Mouse (Mus musculus): ENCODE data around the gene Olfr316. TPM values are rescaled to one million over a fixed set of nuclear protein-coding genes. Genes with fewer than 3 reads are reported as not detected.

Olfr316 gene
- total RNA-seq, 2 experiments from 2014 or later = not detected

DNA sequence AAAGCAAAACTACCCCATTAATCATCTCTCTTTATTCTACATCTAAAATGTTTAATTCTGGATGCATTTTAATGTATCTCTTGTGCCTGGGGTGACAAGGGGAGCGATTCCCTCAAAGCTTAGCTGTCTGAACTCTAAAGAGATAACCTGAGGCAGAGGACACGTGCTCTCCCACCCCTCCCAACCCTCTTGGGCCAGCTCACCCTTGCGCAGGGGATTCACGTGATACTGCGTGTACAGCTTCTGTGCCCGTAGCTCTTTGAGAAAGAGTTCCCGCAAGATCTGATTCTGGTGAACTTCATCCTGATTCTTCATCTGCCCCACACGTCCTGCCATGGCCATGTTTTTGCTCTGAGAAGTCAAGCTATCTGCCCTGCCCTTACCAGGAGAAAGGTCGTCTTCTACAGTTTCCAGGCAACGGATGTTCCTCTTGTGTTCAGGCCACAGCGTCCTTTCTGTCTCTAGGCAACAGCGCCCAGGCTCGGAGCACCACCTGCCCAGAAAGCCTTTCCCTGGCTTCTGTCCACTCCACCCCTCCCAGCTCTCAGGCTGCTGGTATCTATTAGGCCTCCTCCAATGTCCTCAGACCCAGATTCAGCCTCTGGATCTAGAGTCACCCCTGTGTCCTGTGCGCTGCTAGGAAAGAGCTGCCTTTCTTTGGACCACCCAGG lies 49.2 kb downstream of the Olfr316 start, which contains the start of gene Fam183b:
Gene Fam183b, minus strand, starts transcription at position 403 of the 671 bp plus-strand sequence.
- ATAC-seq (replicated peaks; ENCODE audit: low FRiP score, low TSS enrichment, poor library complexity, severe bottlenecking) = no peak

DNA sequence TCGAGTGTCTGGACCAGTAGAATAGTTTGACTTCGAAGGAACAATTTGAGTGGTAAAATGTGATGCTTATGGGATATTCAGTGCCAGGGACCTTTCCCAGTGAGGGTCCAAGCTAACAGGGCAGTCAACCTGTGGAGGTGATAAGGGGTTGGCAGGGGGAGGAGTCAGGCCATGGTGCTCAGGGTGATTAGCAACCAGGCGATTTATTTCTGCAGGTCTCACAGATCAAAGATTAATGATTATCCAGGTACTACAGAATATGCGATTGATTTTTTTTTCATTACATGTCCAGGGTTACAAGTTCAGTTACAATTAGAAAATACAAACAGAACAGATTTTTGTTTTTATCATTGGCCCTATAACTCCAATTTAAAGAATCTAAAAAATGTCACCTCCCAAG lies 51.3 kb downstream of the Olfr316 start:
- no peak for ATAC-seq (replicated peaks; ENCODE audit: low FRiP score, low TSS enrichment, poor library complexity, severe bottlenecking)

DNA sequence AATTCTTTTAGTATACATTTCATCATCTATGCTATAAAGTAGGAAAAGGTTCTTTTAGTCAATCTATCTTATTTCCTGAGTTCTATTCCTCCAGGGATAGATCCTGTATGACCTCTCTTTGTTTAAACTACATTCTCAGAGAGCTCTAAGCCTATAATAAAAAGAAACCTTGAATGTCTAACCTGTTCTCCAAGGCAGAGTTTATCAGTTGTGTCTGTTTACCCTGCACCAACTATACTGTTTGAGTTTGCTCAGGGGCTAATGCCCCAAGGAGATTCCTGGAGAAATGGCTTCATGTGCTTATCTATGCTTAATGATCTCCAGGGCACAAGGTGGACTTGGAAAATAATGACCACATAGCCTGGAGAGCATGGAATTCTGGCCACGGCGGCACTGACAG lies 51.9 kb downstream of the Olfr316 start:
- ATAC-seq (replicated peaks; ENCODE audit: low FRiP score, low TSS enrichment, poor library complexity, severe bottlenecking) = no peak

Other genes with a start within 250 kb of the Olfr316 start
- gene Olfr330, start 217.9 kb upstream of the Olfr316 start, total RNA-seq (2014; fragmentation: Nextera tagmentation) = not detected in 2 replicates
- gene Olfr330, start 217.9 kb upstream of the Olfr316 start, total RNA-seq (2017) = not detected in 2 replicates
- not detected in 2 replicates for gene Olfr329-ps, start 206.3 kb upstream of the Olfr316 start, total RNA-seq (2014; fragmentation: Nextera tagmentation)
- gene Olfr329-ps, start 206.3 kb upstream of the Olfr316 start, total RNA-seq (2017) = not detected in 2 replicates
- not detected in 2 replicates for gene Olfr328, start 197.1 kb upstream of the Olfr316 start, total RNA-seq (2014; fragmentation: Nextera tagmentation)
- not detected in 2 replicates for gene Olfr328, start 197.1 kb upstream of the Olfr316 start, total RNA-seq (2017)
- not detected in 2 replicates for gene Olfr224, start 182.2 kb upstream of the Olfr316 start, total RNA-seq (2014; fragmentation: Nextera tagmentation)
- gene Olfr224, start 182.2 kb upstream of the Olfr316 start, total RNA-seq (2017) = not detected in 2 replicates
- not detected in 2 replicates for gene Olfr325, start 175.0 kb upstream of the Olfr316 start, total RNA-seq (2014; fragmentation: Nextera tagmentation)
- gene Olfr325, start 175.0 kb upstream of the Olfr316 start, total RNA-seq (2017) = not detected in 2 replicates
- gene Olfr324, start 157.6 kb upstream of the Olfr316 start, total RNA-seq (2014; fragmentation: Nextera tagmentation) = not detected in 2 replicates
- gene Olfr324, start 157.6 kb upstream of the Olfr316 start, total RNA-seq (2017) = not detected in 2 replicates
- gene 2210407C18Rik, start 136.7 kb upstream of the Olfr316 start, total RNA-seq (2014; fragmentation: Nextera tagmentation) = not detected in 2 replicates
- gene 2210407C18Rik, start 136.7 kb upstream of the Olfr316 start, total RNA-seq (2017) = not detected in 2 replicates
- not detected in 2 replicates for gene Olfr323, start 122.2 kb upstream of the Olfr316 start, total RNA-seq (2014; fragmentation: Nextera tagmentation)
- gene Olfr323, start 122.2 kb upstream of the Olfr316 start, total RNA-seq (2017) = not detected in 2 replicates
- gene Trim58, start 112.3 kb upstream of the Olfr316 start, total RNA-seq (2014; fragmentation: Nextera tagmentation) = 10.9 and 13.2 TPM in 2 replicates
- 5.3 and 8.0 TPM in 2 replicates for gene Trim58, start 112.3 kb upstream of the Olfr316 start, total RNA-seq (2017)
- gene Olfr322, start 94.0 kb upstream of the Olfr316 start, total RNA-seq (2014; fragmentation: Nextera tagmentation) = not detected in 2 replicates
- 0.15 TPM in 1 of 2 replicates, not detected in the other for gene Olfr322, start 94.0 kb upstream of the Olfr316 start, total RNA-seq (2017)
- gene Olfr320, start 71.6 kb upstream of the Olfr316 start, total RNA-seq (2014; fragmentation: Nextera tagmentation) = not detected in 2 replicates
- gene Olfr320, start 71.6 kb upstream of the Olfr316 start, total RNA-seq (2017) = not detected in 2 replicates
- not detected in 2 replicates for gene Olfr319, start 53.6 kb upstream of the Olfr316 start, total RNA-seq (2014; fragmentation: Nextera tagmentation)
- gene Olfr319, start 53.6 kb upstream of the Olfr316 start, total RNA-seq (2017) = not detected in 2 replicates
- not detected in 2 replicates for gene Olfr318, start 28.7 kb upstream of the Olfr316 start, total RNA-seq (2014; fragmentation: Nextera tagmentation)
- gene Olfr318, start 28.7 kb upstream of the Olfr316 start, total RNA-seq (2017) = not detected in 2 replicates
- gene Olfr317, start 13.5 kb upstream of the Olfr316 start, total RNA-seq (2014; fragmentation: Nextera tagmentation) = not detected in 2 replicates
- gene Olfr317, start 13.5 kb upstream of the Olfr316 start, total RNA-seq (2017) = not detected in 2 replicates
- not detected in 2 replicates for gene Olfr315, start 20.5 kb downstream of the Olfr316 start, total RNA-seq (2014; fragmentation: Nextera tagmentation)
- gene Olfr315, start 20.5 kb downstream of the Olfr316 start, total RNA-seq (2017) = not detected in 2 replicates
- gene Olfr314, start 30.2 kb downstream of the Olfr316 start, total RNA-seq (2014; fragmentation: Nextera tagmentation) = not detected in 2 replicates
- gene Olfr314, start 30.2 kb downstream of the Olfr316 start, total RNA-seq (2017) = not detected in 2 replicates
- not detected in 2 replicates for gene Fam183b, start 49.2 kb downstream of the Olfr316 start, total RNA-seq (2014; fragmentation: Nextera tagmentation)
- not detected in 2 replicates for gene Fam183b, start 49.2 kb downstream of the Olfr316 start, total RNA-seq (2017)
- not detected in 2 replicates for gene Olfr313, start 62.3 kb downstream of the Olfr316 start, total RNA-seq (2014; fragmentation: Nextera tagmentation)
- gene Olfr313, start 62.3 kb downstream of the Olfr316 start, total RNA-seq (2017) = not detected in 2 replicates
- not detected in 2 replicates for gene Olfr312, start 76.5 kb downstream of the Olfr316 start, total RNA-seq (2014; fragmentation: Nextera tagmentation)
- gene Olfr312, start 76.5 kb downstream of the Olfr316 start, total RNA-seq (2017) = not detected in 2 replicates
- gene Olfr311, start 86.5 kb downstream of the Olfr316 start, total RNA-seq (2014; fragmentation: Nextera tagmentation) = not detected in 2 replicates
- gene Olfr311, start 86.5 kb downstream of the Olfr316 start, total RNA-seq (2017) = not detected in 2 replicates
- gene Gm12258, start 94.4 kb downstream of the Olfr316 start, total RNA-seq (2014; fragmentation: Nextera tagmentation) = 3.4 and 6.6 TPM in 2 replicates
- 0.75 and 7.4 TPM in 2 replicates for gene Gm12258, start 94.4 kb downstream of the Olfr316 start, total RNA-seq (2017)
- 4.5 and 7.1 TPM in 2 replicates for gene 2810021J22Rik, start 114.5 kb downstream of the Olfr316 start, total RNA-seq (2014; fragmentation: Nextera tagmentation)
- 3.5 and 4.9 TPM in 2 replicates for gene 2810021J22Rik, start 114.5 kb downstream of the Olfr316 start, total RNA-seq (2017)
- gene Zfp39, start 151.5 kb downstream of the Olfr316 start, total RNA-seq (2014; fragmentation: Nextera tagmentation) = 19.2 and 24.5 TPM in 2 replicates
- gene Zfp39, start 151.5 kb downstream of the Olfr316 start, total RNA-seq (2017) = 18.3 and 20.5 TPM in 2 replicates
- gene Btnl10, start 165.2 kb downstream of the Olfr316 start, total RNA-seq (2014; fragmentation: Nextera tagmentation) = 34.1 and 34.2 TPM in 2 replicates
- gene Btnl10, start 165.2 kb downstream of the Olfr316 start, total RNA-seq (2017) = 11.5 and 18.8 TPM in 2 replicates
- 115 and 146 TPM in 2 replicates for gene Rnf187, start 186.2 kb downstream of the Olfr316 start, total RNA-seq (2014; fragmentation: Nextera tagmentation)
- 101 and 108 TPM in 2 replicates for gene Rnf187, start 186.2 kb downstream of the Olfr316 start, total RNA-seq (2017)
- gene Hist3h2ba, start 196.2 kb downstream of the Olfr316 start, total RNA-seq (2014; fragmentation: Nextera tagmentation) = 21.1 and 27.6 TPM in 2 replicates
- 6.3 and 6.5 TPM in 2 replicates for gene Hist3h2ba, start 196.2 kb downstream of the Olfr316 start, total RNA-seq (2017)
- 29.7 and 39.9 TPM in 2 replicates for gene Hist3h2a, start 202.0 kb downstream of the Olfr316 start, total RNA-seq (2014; fragmentation: Nextera tagmentation)
- gene Hist3h2a, start 202.0 kb downstream of the Olfr316 start, total RNA-seq (2017) = 238 and 296 TPM in 2 replicates
- not detected in 2 replicates for gene Trim17, start 202.0 kb downstream of the Olfr316 start, total RNA-seq (2014; fragmentation: Nextera tagmentation)
- gene Trim17, start 202.0 kb downstream of the Olfr316 start, total RNA-seq (2017) = not detected in 2 replicates
- gene Trim11, start 225.4 kb downstream of the Olfr316 start, total RNA-seq (2014; fragmentation: Nextera tagmentation) = 22.7 and 28.2 TPM in 2 replicates
- 13.9 and 19.2 TPM in 2 replicates for gene Trim11, start 225.4 kb downstream of the Olfr316 start, total RNA-seq (2017)

Measured in megakaryocyte-erythroid progenitor cell, adult 5-6 weeks (primary cell).